Mouse (Mus musculus) cerebral cortex, adult 2 months (tissue): ENCODE results near the gene Atp8a2.

ENCODE experiments used
- WGBS: fragments of 180-500 bp; shearing (Covaris S2); methylation state at CpG from one replicate; pipeline ENCODE4 v1.1.7; 2018; 5-methylcytosine and 5-hydroxymethylcytosine counted together

The Atp8a2 gene

DNA sequence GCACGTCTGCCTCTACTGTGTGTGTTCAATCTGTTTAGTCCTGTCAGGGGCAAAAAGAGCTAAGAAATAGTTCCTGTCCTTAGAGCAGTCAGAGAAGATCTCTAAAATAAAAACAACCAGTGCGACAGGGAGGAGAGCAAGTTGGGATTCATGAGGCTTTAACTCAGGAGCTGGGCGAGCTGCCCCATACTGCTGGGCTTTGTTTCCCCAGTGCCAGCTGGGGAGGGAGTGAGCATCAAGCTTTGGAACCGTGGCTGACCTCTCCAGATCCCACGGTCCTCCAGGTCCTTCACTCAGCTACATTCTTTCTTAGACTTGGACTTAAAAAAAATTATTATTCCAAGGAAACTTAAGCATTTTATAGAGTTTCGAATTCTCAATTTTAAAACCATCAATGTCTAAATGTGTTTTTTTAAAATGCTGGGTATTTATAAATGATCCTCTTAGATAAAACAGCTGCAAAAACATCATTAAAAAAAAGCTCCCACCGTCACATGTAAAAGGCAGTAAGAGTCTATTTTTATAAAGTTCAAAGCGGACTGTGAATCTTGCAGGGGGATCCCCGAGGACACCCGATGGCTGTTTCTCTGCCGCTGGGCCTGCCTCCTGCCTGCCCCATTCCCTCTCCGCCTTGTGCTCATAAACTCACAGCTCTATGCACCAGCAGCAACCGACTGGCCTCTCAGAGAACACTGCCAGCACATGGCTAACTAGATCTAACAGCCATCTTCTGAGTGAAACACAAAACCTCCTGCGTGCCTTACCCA, 350.2 kb downstream of the Atp8a2 start:
- 59% methylated on average over 14 of the region's 14 CpGs for WGBS

DNA sequence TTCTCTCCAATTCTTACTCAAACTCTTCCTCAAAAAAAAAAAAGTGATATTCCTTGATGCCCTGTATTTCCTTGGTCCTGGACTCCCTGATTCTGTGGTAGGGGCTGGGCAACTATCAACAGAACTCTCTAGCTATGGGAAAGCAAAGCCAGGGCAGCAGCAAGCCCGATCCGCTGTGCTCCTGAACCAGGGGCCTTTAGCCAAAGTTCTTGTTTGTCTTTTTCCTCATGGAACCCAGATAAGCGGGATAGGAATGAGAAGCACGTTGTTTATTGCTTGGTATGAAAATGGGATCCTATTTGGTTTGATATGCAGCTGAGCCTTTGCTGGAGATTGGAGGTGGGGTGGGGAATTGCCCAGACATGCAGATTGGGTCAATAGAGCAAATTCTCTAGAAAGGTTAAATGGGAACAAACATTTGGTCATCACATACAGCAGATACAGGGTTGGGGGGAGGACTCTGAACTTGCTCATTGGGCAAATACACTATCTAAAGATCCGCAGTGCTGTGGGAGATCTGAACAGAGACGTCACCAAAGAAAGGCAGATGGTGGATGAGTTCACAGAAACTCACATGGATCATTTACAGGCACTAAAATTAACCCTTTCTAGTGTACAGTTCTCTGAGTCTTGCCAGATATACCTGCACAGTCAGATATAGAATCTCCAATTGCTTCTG, 353.6 kb downstream of the Atp8a2 start:
- 89% methylated on average over 6 of the region's 6 CpGs for WGBS

GRCm38 (mm10) chr14:59839951-59840720, 356.8 kb downstream of the Atp8a2 start:
- WGBS, result 91% methylated on average over 14 of the region's 14 CpGs

DNA sequence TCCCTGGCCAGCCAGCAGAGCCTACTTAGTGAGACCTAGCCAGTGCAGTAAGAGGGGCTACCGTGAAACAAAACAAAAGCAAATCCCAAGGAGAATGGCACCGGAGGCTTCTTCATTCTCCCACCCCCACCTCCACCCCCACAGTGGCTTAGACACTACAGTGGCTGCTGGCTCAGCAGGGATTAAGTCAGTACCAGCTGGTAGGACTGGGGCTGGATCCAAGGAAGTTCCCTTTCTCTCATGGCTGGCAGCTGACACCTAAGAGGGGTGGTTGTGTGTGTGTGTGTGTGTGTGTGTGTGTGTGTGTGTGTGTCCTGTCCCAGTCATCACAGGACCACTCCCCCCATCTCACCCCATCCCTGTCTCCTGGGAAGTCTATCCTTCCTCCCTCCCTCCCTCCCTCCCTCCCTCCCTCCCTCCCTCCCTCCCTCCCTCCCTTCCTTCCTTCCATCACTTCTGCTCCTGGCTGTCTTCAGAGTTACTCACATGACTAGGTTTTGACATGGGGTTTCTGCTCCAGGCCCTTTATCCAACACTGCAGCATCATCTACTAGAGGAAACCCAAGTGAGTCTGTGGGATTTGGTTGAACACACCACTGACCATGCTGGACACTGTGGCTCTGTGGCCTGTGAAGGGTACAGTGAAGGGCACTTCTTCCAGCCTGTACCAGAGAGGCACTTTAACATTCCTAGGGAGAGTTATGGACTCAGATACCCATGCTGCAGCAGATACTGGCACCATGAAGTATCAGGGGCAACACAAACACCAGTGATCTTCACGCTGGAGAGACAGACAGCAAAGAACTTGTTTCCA, 358.3 kb downstream of the Atp8a2 start:
- WGBS, result 92% methylated on average over 1 of the region's 3 CpGs

GRCm38 (mm10) chr14:59837691-59838241, 359.2 kb downstream of the Atp8a2 start:
- no CpG with 5 or more reads among the region's 3 CpGs for WGBS

DNA sequence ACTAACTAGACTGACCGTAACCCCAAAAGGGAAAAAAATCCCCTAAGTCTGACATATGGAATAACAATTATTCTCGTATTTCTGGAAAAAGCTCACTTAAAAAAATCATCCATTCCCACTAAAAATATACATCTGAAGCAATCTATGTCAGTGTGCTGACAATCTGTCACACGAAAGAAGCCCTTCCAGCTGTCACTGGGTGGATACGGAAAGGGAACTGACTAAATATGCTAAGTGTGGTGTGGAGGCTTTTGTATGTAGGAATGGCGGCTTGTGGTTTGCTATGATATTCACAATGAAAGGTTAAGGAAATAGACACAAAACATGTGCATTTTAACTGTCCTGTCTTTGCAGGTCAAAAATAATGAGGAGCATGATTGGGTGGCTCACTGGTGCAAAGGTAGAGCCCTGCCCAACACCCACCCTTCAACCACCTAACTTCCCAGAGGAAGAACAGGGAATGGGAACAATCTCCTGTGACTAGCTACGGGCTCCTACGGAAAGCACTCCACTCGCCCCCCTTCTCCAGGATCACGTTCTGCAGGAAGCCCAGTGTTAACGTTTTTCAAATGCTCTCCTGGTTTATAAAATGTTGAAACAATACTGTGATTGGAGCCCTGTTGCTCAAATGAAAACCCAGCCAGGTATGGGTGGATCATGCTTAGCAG, 360.0 kb downstream of the Atp8a2 start:
- WGBS, result 48% methylated on average over 10 of the region's 10 CpGs

DNA sequence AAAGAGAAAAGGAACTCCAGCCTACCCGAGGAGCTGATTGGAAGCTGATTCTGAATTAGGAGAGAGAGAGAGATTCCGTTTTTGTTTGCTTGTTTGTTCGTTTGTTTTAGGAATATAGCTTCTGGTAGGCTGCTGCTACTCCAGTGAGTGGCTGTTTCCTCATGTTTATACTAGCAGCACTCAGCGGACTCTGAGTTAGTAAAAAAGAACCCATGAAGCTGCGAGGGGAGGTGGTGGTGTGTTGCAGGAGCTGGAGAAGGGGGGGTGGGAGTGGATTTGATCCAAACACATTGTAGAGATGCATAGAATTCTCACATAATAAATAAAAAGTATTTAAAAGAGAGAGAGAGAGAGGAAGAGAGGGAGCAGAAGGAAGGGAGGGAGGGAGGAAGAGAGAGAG, 367.4 kb downstream of the Atp8a2 start:
- 82% methylated on average over 5 of the region's 5 CpGs for WGBS

GRCm38 (mm10) chr14:59827409-59827808, 369.6 kb downstream of the Atp8a2 start:
- 70% methylated on average over 5 of the region's 5 CpGs for WGBS

GRCm38 (mm10) chr14:59820115-59820419, 376.9 kb downstream of the Atp8a2 start:
- WGBS, result 78% methylated on average over 3 of the region's 3 CpGs

DNA sequence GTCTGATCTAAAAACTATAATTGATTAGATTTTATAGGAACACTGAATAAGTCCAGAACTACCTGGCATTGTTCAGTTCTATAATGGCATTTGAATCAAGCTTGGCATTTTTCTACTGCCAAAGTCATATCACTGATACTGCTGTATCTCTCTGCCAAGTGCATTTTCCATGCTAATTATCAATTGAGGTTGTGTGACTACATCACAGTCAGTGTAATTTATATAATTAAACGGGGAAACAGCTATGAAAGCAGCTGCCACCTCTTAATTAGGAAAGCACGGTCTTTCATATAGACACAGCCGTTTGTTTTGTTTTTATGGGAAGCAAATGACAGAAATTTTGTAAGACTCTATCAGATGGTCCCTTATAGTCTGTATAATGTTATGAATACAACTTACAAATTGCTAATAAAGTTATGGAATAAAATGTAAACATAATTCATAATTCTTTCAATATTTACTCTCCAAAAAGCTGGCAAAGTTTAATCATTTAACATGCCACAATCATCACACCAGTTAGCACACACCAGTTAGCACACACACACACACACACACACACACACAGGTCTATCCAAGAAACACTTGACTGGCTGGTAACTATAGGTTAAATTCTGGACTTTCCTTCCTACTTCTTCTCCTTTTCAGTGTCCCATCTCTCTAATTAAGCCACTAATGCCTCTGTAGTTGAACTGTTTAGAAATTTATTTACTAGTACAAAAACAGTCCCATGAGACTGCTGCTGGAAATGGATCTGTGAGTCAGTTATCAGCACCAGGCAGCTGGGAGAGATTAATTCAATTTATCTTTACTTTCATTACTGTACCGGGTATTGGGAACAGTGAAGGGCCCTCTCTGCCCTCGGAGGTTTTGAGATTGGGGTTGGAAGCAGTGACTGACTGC, 377.5 kb downstream of the Atp8a2 start:
- 67% methylated on average over 5 of the region's 5 CpGs for WGBS

GRCm38 (mm10) chr14:59810316-59810715, 386.7 kb downstream of the Atp8a2 start:
- WGBS, result 81% methylated on average over 2 of the region's 2 CpGs

DNA sequence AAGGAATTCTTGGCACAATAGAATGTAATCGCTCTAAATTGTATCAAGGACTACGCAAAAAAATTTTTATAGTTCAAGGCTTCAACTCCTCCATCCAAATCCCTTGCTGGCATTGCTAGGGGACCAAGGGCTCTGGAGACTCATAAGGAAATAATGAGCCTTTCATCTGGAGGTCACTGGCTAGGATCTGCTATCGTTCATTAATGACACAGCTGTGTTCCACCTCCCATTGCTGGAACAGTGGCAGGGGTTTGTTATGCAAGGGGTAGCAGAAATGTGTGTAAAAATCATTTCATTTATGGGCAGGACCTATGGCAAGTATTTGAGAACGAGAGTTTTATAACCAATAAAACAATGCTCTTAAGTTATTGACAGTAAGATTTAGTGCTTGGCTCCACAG, 387.2 kb downstream of the Atp8a2 start:
- 86% methylated on average over 4 of the region's 4 CpGs for WGBS

- 89% methylated on average over 7 of the region's 7 CpGs for WGBS
Measured at GRCm38 (mm10) chr14:59807528-59808300, 389.3 kb downstream of the Atp8a2 start.

GRCm38 (mm10) chr14:59806910-59807309, 390.1 kb downstream of the Atp8a2 start:
- 62% methylated on average over 4 of the region's 4 CpGs for WGBS

DNA sequence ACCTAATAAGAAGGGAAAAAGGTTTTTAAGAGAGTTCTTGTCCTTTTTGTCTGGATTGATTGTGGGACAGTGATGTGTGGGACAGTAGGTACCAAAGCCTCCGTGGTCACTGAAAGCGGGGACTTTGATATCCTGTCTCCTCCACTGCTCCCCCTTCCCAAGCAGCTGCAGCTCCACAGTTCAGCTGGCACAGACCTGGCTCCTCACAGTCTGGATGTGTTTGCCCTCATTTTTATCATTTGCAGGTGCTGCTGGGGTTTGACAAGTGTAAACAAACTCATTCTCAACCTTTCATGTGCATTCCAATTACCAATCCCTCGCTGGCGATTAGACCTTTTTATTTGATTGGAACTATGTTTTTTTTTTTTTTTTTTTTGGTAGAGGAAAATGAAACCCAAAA, 390.8 kb downstream of the Atp8a2 start:
- WGBS, result 64% methylated on average over 4 of the region's 4 CpGs

- WGBS, result 72% methylated on average over 7 of the region's 7 CpGs
Measured at GRCm38 (mm10) chr14:59805683-59806082, 391.3 kb downstream of the Atp8a2 start.

GRCm38 (mm10) chr14:59801961-59802599, 394.9 kb downstream of the Atp8a2 start:
- WGBS, result 84% methylated on average over 8 of the region's 8 CpGs

DNA sequence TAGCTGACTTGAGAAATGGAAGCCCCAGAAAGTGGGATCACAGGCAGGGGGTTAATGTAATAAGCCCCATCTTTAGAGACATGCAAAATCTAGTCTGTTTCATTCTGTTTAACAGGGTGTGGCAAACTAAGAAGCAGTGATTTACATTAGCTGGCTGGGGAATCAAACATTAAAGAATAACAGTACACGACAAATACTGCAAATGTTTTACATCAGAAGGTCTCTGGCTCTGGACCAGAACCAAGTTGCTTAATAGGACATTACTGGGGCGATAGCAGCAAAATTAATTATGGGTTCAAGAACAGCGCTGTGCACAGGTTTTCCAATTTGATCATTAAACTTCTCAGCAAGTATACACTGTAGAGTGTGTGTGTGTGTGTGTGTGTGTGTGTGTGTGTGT, 397.5 kb downstream of the Atp8a2 start:
- 89% methylated on average over 3 of the region's 3 CpGs for WGBS

- 71% methylated on average over 10 of the region's 10 CpGs for WGBS
Measured at GRCm38 (mm10) chr14:59793841-59794240, 403.1 kb downstream of the Atp8a2 start.
